Mouse (Mus musculus) midbrain, embryonic 11.5 days (tissue): ENCODE measurements around the gene Plekhh1. TPM values are rescaled to one million over a fixed set of nuclear protein-coding genes. Genes with fewer than 3 reads are reported as not detected.

ENCODE experiments used
- ATAC-seq: fragments of 200-750 bp; cut with Nextera tagmentation; 2 replicates; pipeline ENCODE4 v1.8.0; 2017; ENCODE audit warnings: moderate TSS enrichment, moderate library complexity; ENCODE audit not compliant: low FRiP score
- DNase-seq: peaks from one replicate; pipeline ENCODE4 v3.0.0; 2015; ENCODE audit warnings: low spot score; ENCODE audit errors: missing footprints
- H3K27ac ChIP-seq: fragments of 300-500 bp; sonication (generic); 2 replicates; pipeline ENCODE4 v1.5.1; 2014; ENCODE audit warnings: low read depth, low read length
- H3K27me3 ChIP-seq: fragments of 300-500 bp; sonication (generic); 2 replicates; pipeline ENCODE4 v1.6.1; 2014; ENCODE audit warnings: mild to moderate bottlenecking, low read length, moderate library complexity, mixed read lengths; ENCODE audit not compliant: control insufficient read depth, insufficient read depth
- H3K36me3 ChIP-seq: fragments of 300-500 bp; sonication (generic); 2 replicates; pipeline ENCODE4 v1.6.1; 2014; ENCODE audit warnings: mild to moderate bottlenecking, low read length, moderate library complexity, mixed read lengths; ENCODE audit not compliant: control insufficient read depth, insufficient read depth
- H3K4me1 ChIP-seq: fragments of 300-500 bp; sonication (generic); 2 replicates; pipeline ENCODE4 v1.6.1; 2014; ENCODE audit warnings: low read length; ENCODE audit not compliant: control insufficient read depth, insufficient read depth
- H3K4me2 ChIP-seq: fragments of 300-500 bp; sonication (generic); 2 replicates; pipeline ENCODE4 v1.6.1; 2014; ENCODE audit warnings: mild to moderate bottlenecking, moderate library complexity
- H3K4me3 ChIP-seq: fragments of 300-500 bp; sonication (generic); 2 replicates; pipeline ENCODE4 v1.5.1; 2014; ENCODE audit warnings: low read depth, low read length
- H3K9ac ChIP-seq: fragments of 300-500 bp; sonication (generic); 2 replicates; pipeline ENCODE4 v1.6.1; 2014; ENCODE audit warnings: low read length
- H3K9me3 ChIP-seq: fragments of 300-500 bp; sonication (generic); 2 replicates; pipeline ENCODE4 v1.6.1; 2016; ENCODE audit warnings: low read length; ENCODE audit not compliant: control insufficient read depth
- WGBS: fragments of 180-500 bp; shearing (Covaris S2); extraction: QIAGEN DNeasy Blood & Tissue Kit; methylation state at CpG from one replicate; pipeline ENCODE4 v1.1.7; 2014; 5-methylcytosine and 5-hydroxymethylcytosine counted together
- polyA plus RNA-seq: library from polyadenylated mRNA; unstranded; fragments of >200 nt; fragmentation: Nextera tagmentation; extraction: Ambion mirVana; gene quantifications from 2 replicates; pipeline ENCODE4 v1.2.1, GENCODE M21; 2014

Plekhh1 gene
- polyA plus RNA-seq, 1 experiment from 2014 or later = 6.4 TPM

DNA sequence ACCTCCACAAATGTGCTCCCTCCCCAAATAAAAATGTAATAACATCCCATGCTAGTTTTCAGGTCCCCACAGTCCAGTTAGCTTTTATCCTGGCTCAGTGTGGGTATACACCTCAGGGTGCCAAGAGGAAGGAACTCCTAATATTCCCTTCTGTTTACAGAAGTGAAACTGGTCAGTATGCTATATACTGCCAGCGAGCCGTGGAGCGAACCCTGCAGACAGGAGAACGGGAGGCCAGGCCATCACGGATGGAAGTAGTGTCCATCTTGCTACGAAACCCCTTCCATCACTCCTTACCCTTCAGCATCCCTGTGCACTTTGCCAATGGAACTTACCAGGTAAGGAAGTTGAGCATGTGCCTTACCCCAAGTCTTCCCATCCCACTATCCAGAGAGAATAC lies 43.6 kb downstream of the Plekhh1 start:
- no peak overlapping the region for H3K27ac ChIP-seq
- 95% methylated on average over 6 of the region's 6 CpGs for WGBS
- no peak for DNase-seq
- H3K4me3 ChIP-seq = no peak overlapping the region
- H3K36me3 ChIP-seq = peaks cover 15% of the 10 kb centered on the region; the same call in 1 of the 2 replicates
- ATAC-seq = no peak
- no peaks in the 10 kb centered on the region for H3K27me3 ChIP-seq
- H3K4me1 ChIP-seq = no peaks in the 10 kb centered on the region
- H3K9me3 ChIP-seq = no peaks in the 10 kb centered on the region
- no peak overlapping the region for H3K9ac ChIP-seq
- H3K4me2 ChIP-seq = no peak overlapping the region

DNA sequence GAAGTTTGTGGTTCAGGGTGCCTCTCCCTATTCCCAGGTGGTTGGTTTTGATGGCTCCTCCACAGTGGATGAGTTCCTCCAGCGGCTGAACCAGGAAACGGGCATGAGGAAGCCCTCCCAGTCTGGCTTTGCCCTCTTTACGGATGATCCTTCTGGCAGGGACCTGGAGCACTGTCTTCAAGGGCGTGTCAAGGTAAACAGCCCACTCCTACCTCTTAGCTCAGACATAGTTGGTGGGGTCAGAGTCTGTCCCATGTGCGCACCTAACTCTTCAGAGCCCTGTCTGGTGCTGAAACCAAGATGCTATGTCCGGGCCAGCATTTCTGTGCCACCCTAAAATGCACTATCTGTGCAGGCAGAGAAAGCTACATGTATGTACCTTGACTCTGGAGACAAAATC lies 44.4 kb downstream of the Plekhh1 start:
- WGBS = 91% methylated on average over 6 of the region's 6 CpGs
- peaks cover 17% of the 10 kb centered on the region; the same call in 1 of the 2 replicates for H3K36me3 ChIP-seq

DNA sequence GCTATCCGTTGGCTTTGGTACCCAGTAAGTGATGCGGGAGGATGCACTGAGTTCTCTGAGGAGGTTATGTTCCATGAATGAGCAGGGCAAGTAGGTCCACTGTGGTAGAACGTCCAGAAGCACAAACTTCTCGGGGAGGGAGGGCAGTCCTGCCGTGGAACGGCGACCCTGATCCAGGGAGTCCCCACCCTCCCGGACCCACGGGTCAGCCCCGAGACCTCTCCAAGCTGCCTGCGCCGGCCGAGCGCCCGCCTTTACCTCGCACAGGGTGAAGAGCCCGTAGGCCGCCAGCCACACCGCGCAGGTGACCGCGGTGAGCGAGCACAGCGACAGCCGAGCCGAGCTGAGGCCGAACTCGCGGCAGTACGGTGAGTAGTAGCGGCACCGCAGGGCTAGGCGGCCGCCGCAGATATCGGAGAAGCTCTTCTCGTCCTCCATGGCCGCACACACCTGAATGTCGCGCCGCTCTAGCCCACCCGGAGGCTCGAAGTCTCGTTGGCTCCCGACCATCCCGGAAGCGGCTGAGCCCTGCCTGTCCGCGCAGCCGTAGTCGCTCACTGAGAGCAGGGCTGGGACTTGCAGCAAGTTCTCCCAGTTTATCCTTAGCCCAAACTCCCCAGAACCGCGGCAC lies 60.3 kb downstream of the Plekhh1 start, which contains the start of gene Pigh:
Gene Pigh (minus strand): TSS at position 470 of the 631 bp plus-strand sequence.
- H3K4me2 ChIP-seq = peak within 1 kb of the TSS; percentile 71
- peak within 1 kb of the TSS; percentile 94 for H3K9ac ChIP-seq
- H3K4me1 ChIP-seq = peaks cover 6% of the 10 kb centered on the region; the same call in 1 of the 2 replicates
- peak; percentile 97 for ATAC-seq
- H3K9me3 ChIP-seq = no peaks in the 10 kb centered on the region
- H3K4me3 ChIP-seq = peak within 1 kb of the TSS; percentile 96
- DNase-seq = peak; percentile 95
- no peaks in the 10 kb centered on the region for H3K36me3 ChIP-seq
- under 1% methylated on average over 49 of the region's 53 CpGs for WGBS
- no peaks in the 10 kb centered on the region for H3K27me3 ChIP-seq
- H3K27ac ChIP-seq = no peak within 1 kb of the TSS

More for the DNA sequence above, 44.4 kb downstream of the Plekhh1 start:
- H3K9ac ChIP-seq = no peak overlapping the region
- no peaks in the 10 kb centered on the region for H3K27me3 ChIP-seq
- peak; percentile 1 for DNase-seq
- no peaks in the 10 kb centered on the region for H3K9me3 ChIP-seq
- no peak overlapping the region for H3K4me2 ChIP-seq
- no peak for ATAC-seq
- H3K4me3 ChIP-seq = no peak overlapping the region
- no peak overlapping the region for H3K27ac ChIP-seq
- H3K4me1 ChIP-seq = no peaks in the 10 kb centered on the region

DNA sequence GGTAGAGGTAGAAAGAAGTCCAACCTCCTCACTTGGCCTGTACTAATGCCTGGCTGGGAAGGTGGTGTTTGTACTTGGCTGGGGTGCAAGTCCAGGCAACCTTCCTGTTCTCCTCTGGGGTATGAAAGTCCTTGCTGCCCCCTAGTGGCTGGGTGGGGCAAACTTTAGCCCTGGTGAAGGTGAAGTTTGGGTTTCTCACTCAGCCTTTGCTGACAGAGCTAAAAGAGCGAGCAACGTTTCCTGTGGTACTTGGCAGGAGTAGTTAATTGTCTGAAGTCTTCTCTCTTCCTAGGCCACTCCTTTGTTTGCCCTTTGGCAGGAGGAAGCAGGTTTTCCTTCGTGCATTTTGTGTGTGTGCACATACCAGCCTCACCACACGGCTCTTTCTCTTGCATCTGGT lies 63.6 kb downstream of the Plekhh1 start:
- H3K27me3 ChIP-seq = no peaks in the 10 kb centered on the region
- H3K27ac ChIP-seq = no peak overlapping the region
- no peaks in the 10 kb centered on the region for H3K36me3 ChIP-seq
- H3K4me2 ChIP-seq = no peak overlapping the region
- no peak overlapping the region for H3K9ac ChIP-seq
- no peaks in the 10 kb centered on the region for H3K9me3 ChIP-seq
- no peak for ATAC-seq
- H3K4me1 ChIP-seq = peaks cover 6% of the 10 kb centered on the region; the same call in 1 of the 2 replicates
- peak; percentile 84 for DNase-seq
- 54% methylated on average over 4 of the region's 4 CpGs for WGBS
- no peak overlapping the region for H3K4me3 ChIP-seq

GRCm38 (mm10) chr12:79097106-79097752 lies 68.3 kb downstream of the Plekhh1 start:
- Histone ChIP-seq H3K4me2 (no peak overlapping the region), H3K27me3 (no peaks in the 10 kb centered on the region), H3K27ac (no peak overlapping the region), H3K4me1 (no peaks in the 10 kb centered on the region), H3K9ac (peak overlapping the region; percentile 4; the same call in 1 of the 2 replicates), H3K4me3 (no peak overlapping the region), H3K36me3 (no peaks in the 10 kb centered on the region), H3K9me3 (no peaks in the 10 kb centered on the region)
- peak; percentile 81 for DNase-seq
- WGBS = 59% methylated on average over 3 of the region's 3 CpGs
- no peak for ATAC-seq

DNA sequence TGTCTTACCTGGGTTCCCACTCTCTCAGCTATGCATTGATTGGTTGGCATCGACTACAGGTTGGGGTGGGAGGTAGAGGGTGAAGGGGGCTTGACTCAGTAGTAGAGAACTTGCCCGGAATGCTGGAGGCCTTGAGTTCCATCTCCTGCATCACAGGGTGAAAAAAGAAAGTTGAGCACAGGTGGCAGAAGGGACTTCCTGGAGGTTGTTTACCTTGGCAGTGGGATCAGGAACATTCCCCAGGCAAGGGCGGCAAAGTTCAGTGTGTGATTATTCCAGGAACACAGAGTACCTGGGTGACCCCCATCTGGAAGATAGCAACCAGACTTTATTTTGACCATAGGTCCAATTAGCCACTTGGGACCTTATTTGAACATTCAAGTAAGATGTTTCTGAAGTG lies 74.8 kb downstream of the Plekhh1 start:
- DNase-seq = no peak
- no peak overlapping the region for H3K4me3 ChIP-seq
- H3K9ac ChIP-seq = no peak overlapping the region
- no peaks in the 10 kb centered on the region for H3K4me1 ChIP-seq
- H3K9me3 ChIP-seq = no peaks in the 10 kb centered on the region
- WGBS = 89% methylated on average over 3 of the region's 3 CpGs
- no peaks in the 10 kb centered on the region for H3K36me3 ChIP-seq
- no peak overlapping the region for H3K4me2 ChIP-seq
- no peak overlapping the region for H3K27ac ChIP-seq
- H3K27me3 ChIP-seq = no peaks in the 10 kb centered on the region
- no peak for ATAC-seq

GRCm38 (mm10) chr12:79104544-79104943 lies 75.6 kb downstream of the Plekhh1 start:
- no peaks in the 10 kb centered on the region for H3K4me1 ChIP-seq
- ATAC-seq = no peak
- H3K27me3 ChIP-seq = no peaks in the 10 kb centered on the region
- WGBS = 74% methylated on average over 2 of the region's 2 CpGs
- no peak overlapping the region for H3K9ac ChIP-seq
- no peak overlapping the region for H3K27ac ChIP-seq
- no peak for DNase-seq
- no peaks in the 10 kb centered on the region for H3K36me3 ChIP-seq
- no peaks in the 10 kb centered on the region for H3K9me3 ChIP-seq
- no peak overlapping the region for H3K4me2 ChIP-seq
- H3K4me3 ChIP-seq = no peak overlapping the region

- H3K4me2 ChIP-seq = no peak overlapping the region
- no peaks in the 10 kb centered on the region for H3K36me3 ChIP-seq
- ATAC-seq (no peak), DNase-seq (peak; percentile 67)
- H3K27me3 ChIP-seq = no peaks in the 10 kb centered on the region
- 88% methylated on average over 5 of the region's 5 CpGs for WGBS
- no peak overlapping the region for H3K27ac ChIP-seq
- H3K4me3 ChIP-seq = no peak overlapping the region
- no peaks in the 10 kb centered on the region for H3K9me3 ChIP-seq
- H3K9ac ChIP-seq = no peak overlapping the region
- H3K4me1 ChIP-seq = no peaks in the 10 kb centered on the region
Observed at GRCm38 (mm10) chr12:79105312-79105711, 76.3 kb downstream of the Plekhh1 start.

DNA sequence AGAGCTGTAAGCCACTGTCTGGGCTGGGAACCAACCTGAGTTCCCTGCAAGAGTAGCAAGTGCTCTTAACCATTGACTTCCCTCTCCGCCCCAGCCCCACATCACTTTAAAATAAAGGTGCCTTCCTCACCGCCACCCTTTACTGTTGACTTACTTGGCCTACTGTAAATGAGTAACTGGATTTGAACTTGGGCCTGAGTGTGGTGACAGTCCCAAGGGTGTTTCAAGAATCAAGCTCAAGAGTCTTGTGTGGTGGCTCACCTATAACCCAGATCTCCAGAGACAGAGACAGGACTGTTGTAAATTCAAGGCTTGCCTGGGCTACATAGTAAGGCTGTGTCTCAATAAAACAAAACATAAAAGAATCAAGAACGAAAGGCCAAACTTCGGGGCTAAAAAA lies 90.0 kb downstream of the Plekhh1 start:
- Histone ChIP-seq H3K27ac (no peak overlapping the region), H3K9ac (no peak overlapping the region), H3K27me3 (no peaks in the 10 kb centered on the region), H3K4me2 (no peak overlapping the region), H3K4me3 (no peak overlapping the region), H3K4me1 (no peaks in the 10 kb centered on the region), H3K9me3 (no peaks in the 10 kb centered on the region), H3K36me3 (no peaks in the 10 kb centered on the region)
- ATAC-seq (no peak), DNase-seq (no peak)
- WGBS = 90% methylated on average over 4 of the region's 4 CpGs
